Mouse (Mus musculus) mature B cell (primary cell): Measurements from ENCODE around the gene Adgrd1.

ENCODE experiments used
- in situ Hi-C: fragments of 300-500 bp; cut with MboI; formaldehyde crosslinking; loops from 2 replicates; pipeline ENCODE4 v1.14.3; 2019

Gene Adgrd1

DNA sequence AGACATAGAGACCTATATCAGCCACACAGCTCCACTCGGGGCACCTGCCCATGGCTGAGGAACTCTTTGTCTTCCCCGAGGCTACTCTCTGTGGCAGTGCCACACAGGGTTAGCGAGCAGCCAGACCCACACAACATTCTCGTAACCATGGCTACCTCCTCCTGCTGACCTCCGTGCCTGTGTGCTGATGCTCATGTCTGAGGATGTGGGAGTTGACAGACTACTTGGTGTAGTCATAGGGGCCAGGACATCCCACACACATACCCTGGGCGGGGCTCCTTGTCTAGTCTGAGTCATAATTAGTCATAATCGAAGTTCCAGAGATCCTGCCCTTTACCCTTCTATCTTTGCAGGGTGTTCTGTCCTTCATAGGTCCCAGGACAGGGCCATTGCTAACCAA, 93.5 kb downstream of the Adgrd1 start:
- in situ Hi-C loops: no loop called here

GRCm38 (mm10) chr5:129196501-129196900, 100.0 kb downstream of the Adgrd1 start:
- in situ Hi-C loops: no loop called here

- in situ Hi-C loops: no loop called here
Measured at GRCm38 (mm10) chr5:129196971-129197519, 100.5 kb downstream of the Adgrd1 start.

DNA sequence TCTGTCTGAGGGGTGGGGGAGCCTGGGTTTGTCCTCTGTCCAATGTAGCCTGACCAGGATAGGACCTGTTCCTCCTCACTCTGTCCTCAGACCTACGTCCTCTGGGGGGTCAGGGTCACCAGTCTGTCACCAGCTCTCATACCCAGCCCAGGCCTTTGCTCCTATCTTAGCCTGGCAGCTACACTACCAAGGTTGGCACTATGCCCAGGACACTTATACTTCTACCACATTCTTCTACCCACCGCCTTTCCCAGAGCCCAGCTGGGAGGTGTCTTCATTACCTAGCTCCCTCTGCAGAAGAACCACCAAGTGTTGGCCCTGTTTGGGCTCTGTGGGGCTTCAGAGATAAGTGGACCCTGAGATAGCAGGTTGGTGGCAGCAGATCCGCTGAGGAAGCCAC, 103.6 kb downstream of the Adgrd1 start:
- in situ Hi-C loops: no loop called here

GRCm38 (mm10) chr5:129208279-129208678, 111.7 kb downstream of the Adgrd1 start:
- in situ Hi-C loops: no loop called here

- in situ Hi-C loops: no loop called here
Measured at GRCm38 (mm10) chr5:129208845-129209244, 112.3 kb downstream of the Adgrd1 start.

- in situ Hi-C loops: no loop called here
Measured at GRCm38 (mm10) chr5:129211385-129212031, 115.0 kb downstream of the Adgrd1 start.

DNA sequence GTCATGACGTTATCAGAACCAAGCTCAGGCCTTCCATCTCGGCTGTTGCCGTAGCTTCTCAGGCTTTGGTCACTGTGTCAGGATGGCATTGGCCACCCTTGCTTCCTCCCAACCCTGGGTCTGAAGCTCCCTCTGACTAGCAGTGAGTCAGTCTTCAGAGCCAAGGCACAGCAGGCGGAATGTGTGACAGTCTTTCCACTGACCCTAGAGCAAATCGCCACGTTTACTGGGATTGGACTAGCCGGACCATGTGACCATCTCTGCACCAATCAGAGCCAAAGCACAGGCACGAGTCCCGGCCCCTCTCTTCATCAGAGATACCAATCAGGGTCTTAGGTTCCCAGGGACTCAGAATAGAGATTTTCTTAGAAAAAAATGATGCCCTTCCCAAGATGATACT, 117.5 kb downstream of the Adgrd1 start:
- in situ Hi-C loops: no loop called here

GRCm38 (mm10) chr5:129216001-129216400, 119.5 kb downstream of the Adgrd1 start:
- in situ Hi-C loops: no loop called here

DNA sequence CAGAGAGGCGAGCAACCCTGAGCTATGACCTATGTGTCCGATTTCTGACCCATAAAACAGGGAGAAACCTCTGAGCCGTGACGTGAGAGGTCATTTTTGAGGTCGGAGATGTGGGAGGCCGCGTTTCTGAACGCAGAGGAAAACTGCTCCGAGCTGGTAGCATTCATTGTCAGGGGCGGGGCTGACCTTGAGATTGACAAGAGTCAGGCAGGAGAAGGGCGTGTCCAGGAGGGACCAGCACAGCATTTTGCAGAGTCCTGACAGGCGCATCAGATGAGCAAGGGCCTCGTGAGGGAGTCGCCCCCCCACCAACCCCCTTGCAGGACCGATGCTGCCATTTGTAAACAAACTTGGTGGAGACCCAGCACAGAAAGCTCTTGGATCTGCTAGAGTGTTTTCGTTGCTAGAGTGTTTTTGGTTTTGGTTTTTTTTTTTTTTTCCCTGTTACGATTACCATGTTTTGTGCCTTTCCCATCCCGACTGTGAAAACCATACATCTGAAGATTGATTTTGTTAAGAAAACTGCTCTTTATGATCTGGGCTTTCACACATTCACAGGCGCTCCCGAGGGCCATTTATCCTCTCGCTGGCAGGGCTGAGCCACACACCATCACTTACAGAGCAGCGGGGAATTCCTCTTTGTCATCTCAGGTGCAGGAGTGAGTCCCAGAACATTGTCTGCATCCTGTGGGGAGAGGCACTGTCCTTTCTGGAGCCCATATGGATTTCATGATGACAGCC, 121.1 kb downstream of the Adgrd1 start:
- in situ Hi-C loops: no loop called here

DNA sequence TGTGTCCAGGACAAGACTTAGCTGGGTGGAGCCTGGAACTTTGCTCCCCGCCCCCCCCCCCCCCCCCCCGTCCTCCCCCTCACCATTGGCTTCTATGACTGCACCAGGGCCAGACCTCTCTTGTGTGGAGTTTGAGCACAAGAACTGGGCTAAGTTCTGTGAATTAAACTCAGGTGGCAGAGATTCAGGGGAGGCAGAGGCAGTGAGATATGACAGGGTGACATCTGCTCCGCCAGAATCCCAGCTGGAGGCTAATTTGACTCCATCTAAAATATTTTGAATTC, 121.6 kb downstream of the Adgrd1 start:
- in situ Hi-C loops: no loop called here

GRCm38 (mm10) chr5:129218537-129218981, 122.0 kb downstream of the Adgrd1 start:
- in situ Hi-C loops: no loop called here

- in situ Hi-C loops: no loop called here
Measured at GRCm38 (mm10) chr5:129219178-129219760, 122.7 kb downstream of the Adgrd1 start.

- in situ Hi-C loops: no loop called here
Measured at GRCm38 (mm10) chr5:129225810-129226450, 129.4 kb downstream of the Adgrd1 start.

GRCm38 (mm10) chr5:129228171-129228570, 131.6 kb downstream of the Adgrd1 start:
- in situ Hi-C loops: no loop called here

GRCm38 (mm10) chr5:129233301-129233700, 136.8 kb downstream of the Adgrd1 start:
- in situ Hi-C loops: no loop called here

- in situ Hi-C loops: no loop called here
Measured at GRCm38 (mm10) chr5:129233881-129234432, 137.4 kb downstream of the Adgrd1 start.

DNA sequence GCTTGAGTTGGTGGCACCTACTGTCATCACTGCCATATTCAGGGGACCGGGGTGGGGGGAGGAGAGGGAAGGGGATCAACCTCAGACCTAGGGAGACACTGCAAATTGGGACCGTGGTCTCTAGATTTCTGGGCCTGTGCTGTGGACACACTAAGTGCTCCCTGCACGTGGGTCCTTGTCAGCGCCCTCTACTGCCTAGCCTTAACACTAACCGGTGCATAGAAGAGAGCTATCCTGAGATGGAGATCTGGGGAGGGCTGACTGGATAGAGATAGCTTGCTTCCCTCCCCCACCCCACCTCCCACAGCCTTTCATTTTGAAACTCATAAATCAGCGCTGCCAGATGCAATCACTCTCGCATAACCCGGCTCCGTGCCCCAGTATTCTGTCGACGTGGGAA, 139.8 kb downstream of the Adgrd1 start:
- in situ Hi-C loops: no loop called here

DNA sequence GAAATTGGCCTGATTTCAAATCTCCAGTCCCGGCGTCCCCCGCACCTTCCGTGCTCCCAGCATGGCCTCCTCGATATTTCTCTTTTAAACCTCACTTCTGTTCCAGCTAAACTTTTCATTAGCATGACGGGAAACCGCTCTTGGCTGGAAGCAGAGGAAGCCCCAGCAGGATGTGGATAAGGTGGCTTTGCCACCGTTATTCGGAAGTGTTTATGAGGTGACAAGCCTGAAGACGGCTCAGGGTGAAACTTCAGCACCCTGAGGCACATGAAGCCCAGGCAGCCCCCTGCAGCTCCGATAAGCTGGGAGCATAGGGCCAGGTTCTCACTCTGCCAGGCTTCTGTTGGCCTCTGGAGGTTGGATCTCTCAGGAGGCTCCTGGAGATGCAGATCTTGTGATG, 145.3 kb downstream of the Adgrd1 start:
- in situ Hi-C loops: no loop called here

- in situ Hi-C loops: no loop called here
Measured at GRCm38 (mm10) chr5:129242265-129242664, 145.7 kb downstream of the Adgrd1 start.

GRCm38 (mm10) chr5:129243120-129243519, 146.6 kb downstream of the Adgrd1 start:
- in situ Hi-C loops: no loop called here

- in situ Hi-C loops: no loop called here
Measured at GRCm38 (mm10) chr5:129244392-129244791, 147.8 kb downstream of the Adgrd1 start.
